Mouse (Mus musculus) CH12.LX (cell line): Measurements from ENCODE around the gene Trappc2l.

ENCODE experiments used
- CTCF ChIP-seq, 2 experiments: IDR thresholded peaks in 1 of 2; conservative IDR thresholded peaks in 1 of 2; 2 replicates each; pipeline ENCODE4 v1.5.1; 2011 to 2012; ENCODE audit warnings: low read depth in 2 of 2, low read length in 2 of 2, improper control_type of control experiment in 1 of 2, inconsistent platforms in 1 of 2, mild to moderate bottlenecking in 1 of 2, moderate library complexity in 1 of 2
- MXI1 ChIP-seq: IDR thresholded peaks from 2 replicates; pipeline ENCODE4 v1.6.1; 2011; ENCODE audit warnings: mild to moderate bottlenecking, low read depth, low read length, improper control_type of control experiment
- POLR2A ChIP-seq: IDR thresholded peaks from 2 replicates; pipeline ENCODE4 v1.6.1; 2011; ENCODE audit warnings: low read depth, mild to moderate bottlenecking, improper control_type of control experiment, low read length

GRCm38 (mm10) chr8:122635878-122636802, 24.7 kb downstream of the Trappc2l start:
- TF ChIP-seq CTCF (conservative IDR thresholded peaks at IDR 0.05 in 1 of 2, IDR thresholded peaks at IDR 0.05 in 1 of 2; ENCODE audit: low read depth in 2 of 2, low read length in 2 of 2), result no peak
- no peak for TF ChIP-seq MXI1
- no peak for TF ChIP-seq POLR2A
